Mouse (Mus musculus) liver, adult 2 months (tissue): ENCODE measurements around the gene Dcaf11.

Experiments used
- CTCF ChIP-seq: fragments of 200-500 bp; IDR thresholded peaks from 2 replicates; pipeline ENCODE4 v1.5.1; 2011; ENCODE audit warnings: low read depth, low read length, control low read depth
- POLR2A ChIP-seq: fragments of 200-500 bp; IDR thresholded peaks from 2 replicates; pipeline ENCODE4 v1.6.1; 2011; ENCODE audit warnings: low read length, control low read depth; ENCODE audit not compliant: insufficient read depth; ENCODE audit errors: extremely low read depth

DNA sequence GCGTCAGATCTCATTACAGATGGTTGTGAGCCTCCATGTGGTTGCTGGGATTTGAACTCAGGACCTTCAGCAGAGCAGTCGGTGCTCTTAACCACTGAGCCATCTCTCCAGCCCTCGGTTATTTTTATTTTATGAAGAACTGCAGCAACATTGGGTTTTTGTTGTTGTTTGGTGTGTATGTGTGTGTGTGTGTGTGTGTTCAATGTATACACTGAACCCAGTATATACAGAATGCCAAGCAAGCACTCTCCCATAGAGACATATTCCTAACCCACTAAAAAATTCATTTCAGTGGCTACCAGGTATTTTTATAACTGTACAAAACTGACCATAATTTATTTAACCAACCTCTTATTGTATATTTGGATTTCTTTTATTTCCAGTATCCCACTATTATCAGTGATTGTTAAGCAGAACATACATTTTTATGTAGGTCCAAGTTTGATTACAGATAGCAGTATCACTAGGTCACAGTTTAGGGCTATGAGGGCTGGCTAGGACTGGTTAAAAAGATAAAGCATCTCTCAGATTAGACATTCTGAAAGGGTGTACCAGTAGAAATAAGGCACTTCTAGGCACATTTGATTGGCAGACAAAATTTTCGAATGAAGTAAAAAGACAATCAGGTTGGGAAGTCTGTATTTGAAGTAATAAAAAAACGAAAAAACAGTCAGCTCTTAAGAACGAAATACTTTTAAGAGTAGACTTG is 912 bp upstream of the Dcaf11 start:
- TF ChIP-seq CTCF, result no peak
- no peak for TF ChIP-seq POLR2A
